Mouse (Mus musculus) liver, embryonic 13.5 days (tissue): ENCODE results near the gene Spata25. TPM values are rescaled to one million over a fixed set of nuclear protein-coding genes. Genes with fewer than 3 reads are reported as not detected.

Source experiments
- ATAC-seq: fragments of 200-750 bp; cut with Nextera tagmentation; 2 replicates; pipeline ENCODE4 v1.8.0; 2017; ENCODE audit warnings: low read depth, mild to moderate bottlenecking, moderate number of reproducible peaks, moderate library complexity
- DNase-seq: peaks from one replicate; pipeline ENCODE4 v3.0.0; 2022
- H3K27ac ChIP-seq: fragments of 300-500 bp; sonication (generic); 2 replicates; pipeline ENCODE4 v1.5.1; 2015; ENCODE audit warnings: moderate library complexity, mild to moderate bottlenecking, inconsistent platforms
- H3K27me3 ChIP-seq: fragments of 300-500 bp; sonication (generic); 2 replicates; pipeline ENCODE4 v1.6.1; 2015; ENCODE audit warnings: mild to moderate bottlenecking, inconsistent platforms
- H3K36me3 ChIP-seq: fragments of 300-500 bp; sonication (generic); 2 replicates; pipeline ENCODE4 v1.6.1; 2015; ENCODE audit warnings: mild to moderate bottlenecking, inconsistent platforms
- H3K4me1 ChIP-seq: fragments of 300-500 bp; sonication (generic); replicated peaks from 2 replicates; pipeline ENCODE4 v1.6.1; 2015; ENCODE audit warnings: inconsistent platforms
- H3K4me2 ChIP-seq: fragments of 300-500 bp; sonication (generic); 2 replicates; pipeline ENCODE4 v1.6.1; 2015; ENCODE audit warnings: inconsistent platforms, mild to moderate bottlenecking, moderate library complexity
- H3K4me3 ChIP-seq: fragments of 300-500 bp; sonication (generic); replicated peaks from 2 replicates; pipeline ENCODE4 v1.5.1; 2015; ENCODE audit warnings: mild to moderate bottlenecking, inconsistent platforms
- H3K9ac ChIP-seq: fragments of 300-500 bp; sonication (generic); 2 replicates; pipeline ENCODE4 v1.6.1; 2015; ENCODE audit warnings: mild to moderate bottlenecking, inconsistent platforms
- H3K9me3 ChIP-seq: fragments of 300-500 bp; sonication (generic); replicated peaks from 2 replicates; pipeline ENCODE4 v1.6.1; 2016; ENCODE audit warnings: inconsistent platforms
- WGBS: fragments of 180-500 bp; shearing (Covaris S2); methylation state at CpG from one replicate; pipeline ENCODE4 v1.1.7; 2015; ENCODE audit not compliant: insufficient replicate concordance; 5-methylcytosine and 5-hydroxymethylcytosine counted together
- polyA plus RNA-seq: library from polyadenylated mRNA; unstranded; fragments of >200 nt; fragmentation: Nextera tagmentation; extraction: Ambion mirVana; gene quantifications from 2 replicates; pipeline ENCODE4 v1.2.1, GENCODE M21; 2015

Spata25 gene
- polyA plus RNA-seq, 1 experiment from 2014 or later, result not detected

DNA sequence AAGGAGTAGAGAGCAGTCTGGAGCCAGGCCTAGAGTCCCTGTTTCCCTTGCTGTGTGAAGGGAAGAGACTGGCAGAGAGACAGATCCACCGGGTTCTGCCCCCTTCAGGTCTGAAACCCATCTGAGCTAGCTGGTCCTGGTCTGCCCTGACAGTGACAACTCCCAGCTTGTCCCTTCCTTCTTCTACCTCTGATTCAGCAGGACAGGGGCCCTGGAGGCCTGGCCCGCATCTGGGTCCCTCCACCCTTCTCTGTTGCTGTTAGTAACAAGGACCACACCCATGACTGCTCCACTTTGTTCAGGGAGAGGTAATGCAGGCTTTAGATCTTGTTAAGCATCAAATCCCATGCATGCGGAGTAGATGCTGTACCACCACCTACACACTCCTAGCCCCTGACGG is 39.9 kb downstream of the Spata25 start:
- peak; percentile 39 for DNase-seq
- Histone ChIP-seq H3K27me3 (peaks cover 34% of the 10 kb centered on the region), H3K9ac (peak overlapping the region; percentile 39; the same call in 1 of the 2 replicates), H3K27ac (peak overlapping the region; percentile 35; the same call in 1 of the 2 replicates), H3K36me3 (peaks cover 42% of the 10 kb centered on the region), H3K4me1 (peaks cover 62% of the 10 kb centered on the region), H3K4me3 (no peak overlapping the region), H3K4me2 (peak overlapping the region; percentile 44), H3K9me3 (no peaks in the 10 kb centered on the region)
- WGBS, result 67% methylated on average over 4 of the region's 4 CpGs
- peak; percentile 61 for ATAC-seq

DNA sequence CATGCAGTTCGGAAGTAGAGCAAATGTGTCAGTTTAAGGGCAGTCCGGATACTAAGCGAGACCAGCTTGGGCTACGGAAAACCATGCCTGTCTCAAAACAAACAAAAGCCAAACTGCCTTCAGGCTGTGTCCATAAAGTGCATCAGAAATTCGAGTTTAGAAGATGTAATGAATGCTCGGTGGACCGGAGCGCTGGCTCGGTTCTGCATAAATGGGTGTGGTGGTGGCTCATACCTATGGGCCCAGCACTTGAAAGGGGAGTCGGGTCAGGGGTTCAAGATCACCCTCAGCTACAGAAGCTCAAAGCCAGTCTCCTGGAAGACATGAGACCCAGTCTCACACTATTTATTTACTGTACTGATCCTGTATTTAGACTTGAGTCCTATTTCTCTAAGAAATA is 40.6 kb downstream of the Spata25 start:
- WGBS, result 81% methylated on average over 10 of the region's 10 CpGs
- DNase-seq (no peak), ATAC-seq (no peak)
- no peaks in the 10 kb centered on the region for H3K9me3 ChIP-seq
- peaks cover 60% of the 10 kb centered on the region for H3K4me1 ChIP-seq
- no peak overlapping the region for H3K4me2 ChIP-seq
- peaks cover 37% of the 10 kb centered on the region for H3K36me3 ChIP-seq
- H3K4me3 ChIP-seq, result no peak overlapping the region
- H3K27ac ChIP-seq, result no peak overlapping the region
- H3K9ac ChIP-seq, result no peak overlapping the region
- peaks cover 34% of the 10 kb centered on the region for H3K27me3 ChIP-seq

DNA sequence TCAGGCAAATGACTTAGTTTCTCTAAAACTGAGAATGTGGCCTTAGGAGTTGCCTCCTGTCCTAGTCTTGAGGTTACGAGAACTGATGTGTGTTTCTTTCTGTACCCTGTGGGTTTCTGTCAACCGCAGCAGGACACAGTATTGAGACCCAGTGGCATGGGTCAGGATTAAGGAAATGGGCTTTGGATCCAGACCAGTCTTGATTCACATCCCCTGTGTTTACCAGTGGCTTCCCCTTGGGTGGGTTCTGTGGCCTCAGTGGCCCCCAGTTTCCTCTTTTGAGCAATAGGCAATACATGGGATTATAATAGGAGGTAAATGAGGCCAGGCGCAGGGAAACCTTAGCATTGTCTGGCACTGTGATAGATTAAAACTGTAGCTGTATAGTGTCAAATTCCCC is 41.3 kb downstream of the Spata25 start:
- no peaks in the 10 kb centered on the region for H3K9me3 ChIP-seq
- H3K4me2 ChIP-seq, result peak overlapping the region; percentile 99
- H3K36me3 ChIP-seq, result peaks cover 29% of the 10 kb centered on the region
- peaks cover 61% of the 10 kb centered on the region for H3K4me1 ChIP-seq
- ATAC-seq (no peak), DNase-seq (no peak)
- 73% methylated on average over 3 of the region's 3 CpGs for WGBS
- peak overlapping the region; percentile 70 for H3K4me3 ChIP-seq
- peaks cover 35% of the 10 kb centered on the region for H3K27me3 ChIP-seq
- no peak overlapping the region for H3K9ac ChIP-seq
- H3K27ac ChIP-seq, result peak overlapping the region; percentile 18; the same call in 1 of the 2 replicates

GRCm38 (mm10) chr2:164786388-164786885 is 41.9 kb downstream of the Spata25 start:
- ATAC-seq (no peak), DNase-seq (no peak)
- Histone ChIP-seq H3K4me1 (peaks cover 67% of the 10 kb centered on the region), H3K27ac (peak overlapping the region; percentile 76), H3K36me3 (peaks cover 23% of the 10 kb centered on the region), H3K4me3 (peak overlapping the region; percentile 70), H3K27me3 (peaks cover 41% of the 10 kb centered on the region), H3K9ac (peak overlapping the region; percentile 82), H3K9me3 (no peaks in the 10 kb centered on the region), H3K4me2 (peak overlapping the region; percentile 99)
- 15% methylated on average over 15 of the region's 15 CpGs for WGBS

- peak; percentile 87 for ATAC-seq
- Histone ChIP-seq H3K4me3 (peak within 1 kb of the TSS; percentile 70), H3K36me3 (peaks cover 17% of the 10 kb centered on the region), H3K4me2 (peak within 1 kb of the TSS; percentile 99), H3K9me3 (no peaks in the 10 kb centered on the region), H3K27ac (peak within 1 kb of the TSS; percentile 76), H3K27me3 (peaks cover 43% of the 10 kb centered on the region), H3K4me1 (peaks cover 65% of the 10 kb centered on the region), H3K9ac (peak within 1 kb of the TSS; percentile 82)
- DNase-seq, result peak; percentile 75
- under 1% methylated on average over 88 of the region's 89 CpGs for WGBS
Observed at GRCm38 (mm10) chr2:164785481-164786387, 42.6 kb downstream of the Spata25 start, which contains the start of gene Snx21. TSS of gene Snx21 (plus strand) at chr2:164785823.

DNA sequence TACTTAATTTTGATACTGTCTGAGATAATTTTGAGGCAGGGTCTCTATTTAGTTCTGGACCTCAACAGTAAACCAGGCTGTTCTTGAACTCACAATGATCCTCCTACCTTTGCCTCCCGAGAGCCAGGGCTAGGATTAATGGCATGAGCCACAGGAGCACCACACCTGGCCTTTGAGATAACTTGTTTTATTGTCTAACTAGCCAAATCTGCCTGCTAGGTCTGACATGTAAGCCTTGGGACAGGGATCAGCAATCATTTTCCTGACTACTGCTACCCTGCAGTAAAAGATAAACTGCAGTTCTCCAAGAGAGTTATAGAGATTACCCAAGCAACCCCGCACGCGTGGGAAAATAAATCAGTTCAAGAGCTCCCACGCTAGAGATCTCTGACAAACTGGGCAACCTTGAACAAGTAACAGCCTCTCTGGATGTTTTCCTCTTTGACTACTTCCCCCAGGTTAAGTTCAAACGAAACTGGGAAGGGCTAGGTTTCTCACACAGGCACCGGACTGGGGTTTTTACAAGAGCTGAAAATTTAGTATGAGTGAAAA is 43.4 kb downstream of the Spata25 start:
- Histone ChIP-seq H3K27ac (peak overlapping the region; percentile 76), H3K9me3 (no peaks in the 10 kb centered on the region), H3K36me3 (peaks cover 10% of the 10 kb centered on the region), H3K27me3 (peaks cover 49% of the 10 kb centered on the region), H3K4me3 (peak overlapping the region; percentile 70), H3K4me1 (peaks cover 57% of the 10 kb centered on the region), H3K4me2 (peak overlapping the region; percentile 99), H3K9ac (peak overlapping the region; percentile 82)
- DNase-seq (no peak), ATAC-seq (no peak)
- 6% methylated on average over 7 of the region's 7 CpGs for WGBS

DNA sequence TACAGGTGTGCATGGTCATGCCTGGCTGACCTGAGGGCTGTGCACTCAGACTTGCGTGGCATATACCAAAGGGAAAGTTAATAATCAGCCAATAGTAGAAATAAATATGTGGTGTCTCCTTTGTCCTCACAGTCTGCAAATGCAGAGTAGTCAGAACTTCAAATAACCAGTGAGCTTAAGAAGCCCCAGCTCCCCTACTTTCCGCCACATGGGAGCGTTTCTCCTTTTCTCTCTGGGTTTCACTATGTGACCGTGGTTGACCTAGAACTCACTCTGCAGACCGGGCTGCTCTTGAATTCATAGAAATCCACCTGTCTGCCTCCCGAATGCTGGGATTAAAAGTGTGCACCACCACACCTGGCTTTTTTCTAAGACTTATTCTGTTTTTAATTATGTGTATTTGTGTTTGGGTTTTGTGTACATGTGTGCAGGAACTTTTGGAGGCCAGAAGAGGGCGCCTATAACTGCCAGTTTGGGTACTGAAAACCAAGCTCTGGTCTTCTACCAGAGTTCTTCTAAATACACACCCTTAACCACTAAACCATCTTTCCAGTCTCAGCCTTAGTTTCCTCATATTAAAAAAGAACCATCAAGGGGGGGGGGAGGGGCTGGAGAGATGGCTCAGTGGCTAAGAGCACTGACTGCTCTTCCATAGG is 44.3 kb downstream of the Spata25 start:
- Histone ChIP-seq H3K9ac (no peak overlapping the region), H3K27me3 (peaks cover 58% of the 10 kb centered on the region), H3K36me3 (peaks cover 5% of the 10 kb centered on the region; the same call in 1 of the 2 replicates), H3K4me1 (peaks cover 55% of the 10 kb centered on the region), H3K27ac (no peak overlapping the region), H3K4me3 (no peak overlapping the region), H3K4me2 (no peak overlapping the region), H3K9me3 (no peaks in the 10 kb centered on the region)
- no peak for DNase-seq
- 66% methylated on average over 7 of the region's 7 CpGs for WGBS
- no peak for ATAC-seq

DNA sequence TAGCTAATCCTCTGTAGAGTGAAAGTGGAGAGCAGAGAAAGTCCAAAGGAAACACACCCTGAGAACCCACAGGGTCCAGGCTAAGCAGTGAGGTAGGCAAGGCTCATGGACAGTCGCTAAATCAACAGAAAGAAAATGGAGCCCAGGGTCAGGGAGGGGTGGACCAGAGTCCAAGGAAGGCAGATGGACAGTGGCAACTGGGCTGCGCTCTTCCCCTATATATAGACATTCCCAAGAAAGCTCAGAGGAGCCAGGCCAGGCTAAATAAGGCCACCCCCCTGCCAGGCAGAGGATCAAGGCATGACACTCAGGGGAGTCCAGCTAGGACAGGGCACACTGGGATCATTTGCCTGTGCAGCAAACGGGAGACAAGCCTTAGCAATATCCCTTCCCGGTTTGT is 46.5 kb downstream of the Spata25 start:
- Histone ChIP-seq H3K36me3 (no peaks in the 10 kb centered on the region), H3K9ac (no peak overlapping the region), H3K4me3 (no peak overlapping the region), H3K27me3 (peaks cover 76% of the 10 kb centered on the region), H3K4me1 (peaks cover 35% of the 10 kb centered on the region), H3K27ac (no peak overlapping the region), H3K9me3 (no peaks in the 10 kb centered on the region), H3K4me2 (no peak overlapping the region)
- ATAC-seq, result no peak
- WGBS, result 61% methylated on average over 4 of the region's 4 CpGs
- no peak for DNase-seq

DNA sequence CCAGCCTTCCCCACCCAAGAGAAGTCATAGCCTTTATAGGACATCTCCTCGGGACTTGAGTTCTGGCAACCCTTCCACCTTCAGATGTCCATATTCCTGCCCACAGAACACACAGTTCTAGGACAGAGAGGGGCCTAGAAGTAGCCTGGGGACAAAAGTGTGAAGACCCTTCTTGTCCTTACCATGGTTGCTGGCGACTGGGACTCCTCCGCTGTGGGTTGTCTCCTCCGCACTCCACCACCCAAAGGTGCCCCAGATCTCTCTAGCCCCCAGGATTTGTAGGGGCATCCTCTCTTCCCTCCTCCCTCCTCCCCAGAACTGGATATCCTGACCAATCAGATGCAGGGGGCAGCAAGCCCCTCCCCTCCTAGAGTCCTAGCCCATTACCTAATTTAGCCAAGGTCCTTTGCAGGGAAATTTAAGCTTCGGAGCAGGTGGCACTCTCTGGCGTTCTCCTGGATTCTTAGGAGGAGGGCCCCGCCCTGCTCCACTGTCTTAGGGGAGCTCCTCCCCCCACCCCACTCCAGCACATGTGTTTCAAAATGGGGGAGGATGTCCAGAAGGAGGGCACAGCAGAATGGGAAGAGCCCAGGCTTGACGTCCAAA is 48.8 kb downstream of the Spata25 start, which contains the start of gene Tnnc2:
Gene Tnnc2 (minus strand): TSS at position 487 of the 606 bp plus-strand sequence.
- 65% methylated on average over 8 of the region's 8 CpGs for WGBS
- DNase-seq, result no peak

GRCm38 (mm10) chr2:164778809-164779208 is 49.5 kb downstream of the Spata25 start:
- WGBS, result 74% methylated on average over 7 of the region's 7 CpGs
- DNase-seq, result no peak
- H3K27me3 ChIP-seq, result peaks cover 56% of the 10 kb centered on the region

More for the DNA sequence above, 48.8 kb downstream of the Spata25 start, which contains the start of gene Tnnc2:
- no peaks in the 10 kb centered on the region for H3K9me3 ChIP-seq
- no peaks in the 10 kb centered on the region for H3K36me3 ChIP-seq
- H3K4me3 ChIP-seq, result no peak within 1 kb of the TSS
- ATAC-seq, result no peak
- peaks cover 63% of the 10 kb centered on the region for H3K27me3 ChIP-seq
- H3K4me2 ChIP-seq, result no peak within 1 kb of the TSS
- no peak within 1 kb of the TSS for H3K27ac ChIP-seq
- H3K4me1 ChIP-seq, result peaks cover 16% of the 10 kb centered on the region
- H3K9ac ChIP-seq, result no peak within 1 kb of the TSS

GRCm38 (mm10) chr2:164778015-164778287 is 50.4 kb downstream of the Spata25 start:
- DNase-seq (no peak), ATAC-seq (no peak)
- peaks cover 27% of the 10 kb centered on the region for H3K4me1 ChIP-seq
- H3K36me3 ChIP-seq, result peaks cover 5% of the 10 kb centered on the region
- H3K4me2 ChIP-seq, result no peak overlapping the region
- H3K27ac ChIP-seq, result no peak overlapping the region
- 83% methylated on average over 11 of the region's 11 CpGs for WGBS
- no peak overlapping the region for H3K9ac ChIP-seq
- H3K27me3 ChIP-seq, result peaks cover 54% of the 10 kb centered on the region
- H3K9me3 ChIP-seq, result no peaks in the 10 kb centered on the region
- no peak overlapping the region for H3K4me3 ChIP-seq

More at GRCm38 (mm10) chr2:164778809-164779208, 49.5 kb downstream of the Spata25 start:
- Histone ChIP-seq H3K36me3 (no peaks in the 10 kb centered on the region), H3K27ac (no peak overlapping the region), H3K4me1 (peaks cover 19% of the 10 kb centered on the region), H3K4me3 (no peak overlapping the region), H3K9me3 (no peaks in the 10 kb centered on the region), H3K9ac (no peak overlapping the region), H3K4me2 (no peak overlapping the region)
- ATAC-seq, result no peak
